Mouse (Mus musculus): ENCODE data around the gene Pih1d1.

The Pih1d1 gene

DNA sequence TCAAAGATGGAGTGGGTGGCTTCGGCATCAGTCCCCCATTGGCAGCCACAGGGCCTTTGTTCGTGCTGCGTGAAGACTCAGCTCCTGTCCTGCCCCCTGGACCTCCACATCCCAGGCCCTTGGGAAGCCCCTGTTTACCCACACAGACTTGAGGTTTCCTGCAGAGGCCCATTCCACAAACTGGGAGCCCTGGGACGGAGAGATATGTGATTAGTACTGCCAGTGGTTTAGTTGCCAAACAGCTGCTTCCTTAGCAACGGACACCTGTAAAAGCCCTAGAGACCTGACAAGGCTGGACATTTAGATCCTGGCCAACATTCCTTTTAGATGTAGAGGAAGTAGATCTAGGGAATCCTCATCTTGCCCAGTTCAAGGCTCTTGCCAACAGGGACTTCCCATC, 12.2 kb upstream of the Pih1d1 start:
- in situ Hi-C loops (cut with MboI; ENCODE audit: unreplicated experiment in 2 of 2) = no loop called here

DNA sequence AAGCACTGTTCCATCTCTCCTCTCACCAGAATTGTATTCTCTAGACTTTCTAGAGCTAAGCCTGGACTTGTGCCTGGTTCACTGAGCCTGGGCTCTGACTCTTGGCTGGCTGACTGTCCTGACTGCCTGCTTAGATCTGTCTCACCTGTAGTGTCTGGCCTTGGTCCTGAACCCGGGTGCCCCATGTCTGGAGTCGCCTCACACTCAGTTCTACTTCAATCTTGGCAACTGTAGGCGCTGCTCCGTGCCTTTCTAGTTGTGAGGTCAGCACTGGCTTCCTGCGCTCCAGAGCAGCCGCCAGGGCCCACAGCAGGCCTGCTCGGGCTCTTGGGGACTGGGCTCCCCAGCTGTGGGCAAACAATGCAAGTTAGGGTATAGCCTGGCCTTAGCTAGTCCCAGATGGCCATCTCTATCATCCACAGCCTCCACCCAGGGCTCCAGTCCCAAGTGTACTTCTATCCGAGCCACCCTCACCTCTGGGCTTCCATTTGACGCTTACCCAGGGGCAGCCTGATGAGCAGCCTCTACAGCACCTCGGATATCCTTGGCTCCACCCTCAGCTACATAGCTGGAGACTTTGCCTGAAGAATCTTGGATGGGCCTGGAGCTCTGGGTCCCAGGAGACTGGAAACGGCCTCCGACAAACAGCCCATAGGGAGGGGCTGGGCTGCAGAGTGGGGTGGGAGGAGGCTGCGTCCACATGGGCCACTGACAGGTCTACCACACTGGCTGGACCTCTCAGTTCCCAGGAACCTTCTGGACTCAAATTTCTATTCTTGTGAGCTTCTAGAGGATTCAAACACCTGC, 9.5 kb upstream of the Pih1d1 start:
- in situ Hi-C loops (cut with MboI; ENCODE audit: unreplicated experiment in 2 of 2) = no loop called here

DNA sequence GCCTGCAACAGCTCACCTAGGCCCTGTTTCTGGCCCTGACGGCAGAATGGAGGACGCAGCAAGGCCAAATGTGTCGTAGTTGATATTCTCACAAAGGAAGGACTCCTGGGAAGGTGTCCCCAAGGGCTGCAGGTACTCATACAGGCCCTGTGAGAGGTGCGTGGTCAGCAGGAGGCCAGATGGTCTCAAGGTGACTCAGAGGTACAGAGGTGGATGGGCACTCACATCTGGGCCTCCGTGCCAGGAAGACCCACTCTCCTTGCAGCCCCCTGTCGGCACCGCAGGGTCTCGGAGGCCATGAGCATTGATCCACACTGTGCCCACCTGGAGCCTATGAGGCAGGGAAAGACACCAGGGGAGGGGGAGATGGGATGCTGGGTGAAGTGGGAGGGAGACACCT, 8.6 kb upstream of the Pih1d1 start:
- in situ Hi-C loops (cut with MboI; ENCODE audit: unreplicated experiment in 2 of 2) = no loop called here

DNA sequence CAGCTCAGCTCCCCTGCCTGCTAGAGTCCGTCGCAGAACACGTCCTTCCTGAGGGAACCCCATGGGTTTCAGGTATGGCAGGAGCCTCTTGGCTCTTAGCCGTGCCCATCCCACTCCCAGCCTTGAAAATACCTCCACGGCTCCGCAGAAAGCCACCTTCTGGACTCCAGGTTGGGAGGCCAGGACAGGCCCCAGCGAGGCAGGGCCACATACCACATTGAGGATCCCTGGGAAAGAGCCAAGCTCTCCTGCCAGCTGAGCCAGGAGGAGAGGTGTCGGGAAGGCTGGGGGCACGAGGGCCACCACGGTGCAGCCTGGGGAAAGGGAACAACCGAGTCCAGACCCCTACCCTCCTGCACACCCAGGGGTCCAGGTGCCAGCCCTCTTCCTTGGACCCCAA, 6.8 kb upstream of the Pih1d1 start:
- in situ Hi-C loops (cut with MboI; ENCODE audit: unreplicated experiment in 2 of 2) = no loop called here

DNA sequence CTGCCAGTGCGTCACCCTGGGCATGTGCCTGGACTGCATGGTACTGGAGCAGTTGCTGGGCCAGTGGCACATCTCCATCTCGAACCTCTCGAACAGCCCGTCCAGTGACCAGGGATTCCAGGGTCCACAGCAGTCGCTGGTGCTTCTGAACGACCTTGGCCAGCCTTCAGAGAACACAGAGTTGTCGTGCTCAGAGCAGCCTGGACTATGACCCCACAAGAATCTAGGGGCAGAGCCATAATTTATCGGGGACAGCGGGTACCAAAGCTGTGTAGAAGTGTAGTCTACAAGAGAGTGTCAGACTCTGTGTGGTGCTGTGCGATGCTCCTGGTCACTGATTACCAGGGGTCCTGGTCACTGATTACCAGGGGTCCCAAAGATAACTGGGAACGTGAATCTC, 6.2 kb upstream of the Pih1d1 start:
- in situ Hi-C loops (cut with MboI; ENCODE audit: unreplicated experiment in 2 of 2) = no loop called here

DNA sequence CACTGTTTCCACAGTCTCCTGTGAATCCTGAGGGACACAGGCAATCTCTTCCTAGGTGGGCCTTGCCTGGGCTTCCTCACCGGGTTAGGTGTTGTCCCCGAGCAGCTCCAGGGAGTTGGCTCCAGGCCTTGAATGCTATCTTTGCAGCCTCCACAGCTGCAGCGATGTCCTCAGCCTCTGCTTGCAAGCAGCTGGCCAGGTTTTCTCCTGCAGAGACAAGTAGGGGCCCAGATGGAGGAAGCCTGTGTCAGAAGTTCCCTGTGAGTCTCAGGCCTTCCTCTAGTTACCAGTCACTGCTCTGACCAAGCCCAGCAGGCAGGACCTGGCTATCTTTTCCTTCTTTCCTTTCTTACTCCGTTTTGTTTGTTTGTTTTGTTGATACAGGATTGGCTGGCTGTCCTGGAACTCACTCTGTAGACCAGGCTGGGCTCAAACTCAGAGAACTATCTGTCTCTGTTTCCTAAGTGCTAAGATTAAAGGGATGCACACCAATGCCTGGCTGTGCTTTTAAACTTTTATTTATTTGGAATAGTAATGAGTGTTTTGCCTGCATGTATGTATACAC, 5.5 kb upstream of the Pih1d1 start:
- in situ Hi-C loops (cut with MboI; ENCODE audit: unreplicated experiment in 2 of 2) = no loop called here

DNA sequence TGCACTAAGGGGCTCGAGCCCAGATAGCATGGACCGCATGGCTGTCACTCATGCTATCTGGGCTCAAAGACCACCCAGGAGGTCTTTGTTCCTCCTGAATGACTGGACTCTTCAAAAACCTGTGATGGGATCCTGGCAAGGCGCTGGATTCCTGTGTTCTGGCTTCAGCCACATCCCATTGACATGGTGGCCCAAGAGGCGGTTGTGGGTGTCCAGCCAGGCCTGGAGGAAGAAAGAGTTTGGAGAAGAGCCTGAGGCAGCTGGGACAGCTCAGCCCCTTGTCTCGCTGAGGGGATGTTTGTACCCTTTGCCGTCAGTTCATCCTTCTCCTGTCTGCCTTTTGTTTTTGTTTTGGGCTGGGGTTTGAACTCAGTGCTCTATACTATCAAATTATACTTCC, 4.6 kb upstream of the Pih1d1 start:
- in situ Hi-C loops (cut with MboI; ENCODE audit: unreplicated experiment in 2 of 2) = no loop called here

DNA sequence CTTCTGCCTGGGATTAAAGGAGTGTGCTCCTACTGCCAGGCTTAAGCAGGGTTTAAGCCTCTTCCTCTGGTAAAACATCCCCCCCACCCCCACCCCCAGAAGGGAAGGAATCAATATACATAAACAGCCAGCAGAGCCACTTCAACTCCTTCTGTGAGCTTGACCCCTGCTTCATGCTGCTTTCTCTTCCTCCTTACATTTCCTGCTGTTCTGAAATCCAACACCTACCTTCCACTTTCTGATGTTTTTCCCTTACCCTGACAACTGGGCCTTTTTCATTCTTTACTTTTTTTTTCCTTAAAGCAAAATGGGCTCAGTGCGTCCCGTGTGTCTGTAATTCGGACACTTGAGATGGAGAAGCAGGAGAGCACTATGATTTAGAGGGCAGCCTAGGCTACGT, 3.8 kb upstream of the Pih1d1 start:
- in situ Hi-C loops (cut with MboI; ENCODE audit: unreplicated experiment in 2 of 2) = loop anchor here in 1 of 2 experiments (10.0 kb wide), 1 partner anchor 166 kb away; the partner anchor contains the start of gene Prmt1

DNA sequence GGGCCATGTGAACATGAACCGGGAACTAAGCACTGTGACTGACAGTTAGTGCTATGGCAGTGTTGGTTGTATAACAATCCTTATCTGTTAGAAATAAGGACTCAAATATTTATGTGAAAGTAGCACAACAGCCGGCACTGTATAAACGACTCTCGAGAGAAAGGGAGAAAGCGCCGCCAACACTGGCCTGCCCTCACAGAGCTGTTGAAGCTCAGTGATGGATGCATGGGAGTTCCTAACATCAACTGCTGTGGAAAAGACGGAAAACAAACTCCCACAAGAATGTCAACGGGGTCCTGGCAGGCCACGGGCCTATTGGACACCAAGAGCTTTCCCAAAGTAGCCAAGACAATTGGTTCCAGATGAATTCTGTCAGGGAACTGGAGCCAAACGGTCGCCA, 2.8 kb upstream of the Pih1d1 start:
- in situ Hi-C loops (cut with MboI; ENCODE audit: unreplicated experiment in 2 of 2) = loop anchor here in 1 of 2 experiments (10.0 kb wide), 1 partner anchor 167 kb away; the partner anchor contains the start of gene Prmt1

DNA sequence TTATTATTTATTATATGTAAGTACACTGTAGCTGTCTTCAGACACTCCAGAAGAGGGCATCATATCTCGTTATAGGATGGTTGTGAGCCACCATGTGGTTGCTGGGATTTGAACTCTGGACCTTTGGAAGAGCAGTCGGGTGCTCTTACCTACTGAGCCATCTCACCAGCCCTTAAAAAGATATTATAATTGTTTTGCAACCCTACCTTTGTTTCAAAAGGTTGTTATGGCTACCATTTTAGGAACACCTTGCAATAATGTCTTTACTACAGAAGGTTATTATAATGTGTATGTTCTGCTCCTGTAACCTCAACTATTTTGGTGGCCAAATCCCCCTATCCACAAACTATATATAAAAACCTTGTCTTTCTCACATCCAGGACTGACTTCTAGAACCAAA, 1.1 kb upstream of the Pih1d1 start:
- in situ Hi-C loops (cut with MboI; ENCODE audit: unreplicated experiment in 2 of 2) = loop anchor here in 1 of 2 experiments (10.0 kb wide), 1 partner anchor 168 kb away; the partner anchor contains the start of gene Prmt1

DNA sequence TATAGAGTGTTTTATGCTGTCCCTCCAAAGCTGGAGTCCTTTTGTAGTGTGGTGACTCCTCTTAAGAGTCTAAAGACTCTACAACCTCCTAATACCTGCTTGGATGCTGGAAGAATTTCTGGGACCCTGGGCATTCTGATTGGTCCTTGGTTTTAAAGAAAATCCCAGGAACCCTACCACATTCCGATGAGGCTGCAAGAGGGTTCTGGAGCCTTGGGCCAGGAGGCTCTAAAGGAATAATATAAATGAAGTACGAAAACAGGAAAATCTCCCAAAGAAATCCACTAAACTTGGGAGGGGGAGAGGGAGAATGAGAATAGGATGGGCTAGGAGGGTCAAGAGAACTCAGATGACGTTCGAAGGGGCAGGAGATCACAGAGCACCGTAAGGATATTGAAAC, 517 bp upstream of the Pih1d1 start:
- in situ Hi-C loops (cut with MboI; ENCODE audit: unreplicated experiment in 2 of 2) = loop anchor here in 1 of 2 experiments (10.0 kb wide), 1 partner anchor 169 kb away; the partner anchor contains the start of gene Prmt1

DNA sequence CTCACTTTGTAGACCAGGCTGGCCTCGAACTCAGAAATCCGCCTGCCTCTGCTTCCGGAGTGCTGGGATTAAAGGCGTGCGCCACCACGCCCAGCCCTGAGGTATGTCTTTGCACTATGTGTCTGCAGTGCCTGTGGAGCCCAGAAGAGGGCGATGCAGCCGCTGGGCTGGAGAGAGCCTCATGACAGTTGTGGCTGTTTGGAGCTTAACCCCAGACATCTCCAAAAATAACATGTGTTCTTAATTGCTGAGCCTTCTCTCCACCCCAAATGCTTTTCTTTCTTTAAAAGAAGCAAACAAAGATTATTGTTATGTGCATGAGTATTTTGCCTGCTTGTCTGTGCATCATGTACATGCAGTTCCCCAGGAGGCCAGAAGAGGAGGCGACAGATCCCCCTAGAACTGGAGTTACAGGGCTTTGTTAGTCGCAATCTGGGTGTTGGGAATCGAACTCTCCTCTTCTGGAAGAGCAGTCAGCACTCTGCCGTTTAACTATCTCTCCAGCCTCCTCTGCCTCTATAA, 951 bp downstream of the Pih1d1 start:
- in situ Hi-C loops (cut with MboI; ENCODE audit: unreplicated experiment in 2 of 2) = loop anchor here in 1 of 2 experiments (5.0 to 10.0 kb wide), 2 partner anchors 42 to 170 kb away; partner anchors contain the start of gene Prmt1

DNA sequence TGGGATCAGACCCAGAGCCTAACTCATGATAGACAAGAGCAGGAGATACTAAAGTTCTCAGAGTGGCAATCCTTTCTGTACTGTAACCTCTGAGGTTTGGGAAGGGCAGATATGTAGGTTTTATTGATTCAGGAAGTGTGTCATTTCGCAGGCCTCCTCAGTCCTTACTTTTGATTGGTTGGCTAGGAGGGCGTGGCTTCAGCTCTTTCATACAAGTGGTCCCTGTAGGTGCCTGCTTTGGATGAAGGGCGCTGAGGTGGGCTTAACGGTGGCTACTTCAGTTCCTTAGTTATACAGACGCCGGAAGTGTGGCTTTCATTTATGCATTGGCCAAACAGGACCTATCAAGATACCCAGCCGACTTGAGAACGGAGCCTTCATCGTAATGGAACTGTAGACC, 1.5 kb downstream of the Pih1d1 start:
- in situ Hi-C loops (cut with MboI; ENCODE audit: unreplicated experiment in 2 of 2) = loop anchor here in 1 of 2 experiments (5.0 to 10.0 kb wide), 2 partner anchors 42 to 171 kb away; partner anchors contain the start of gene Prmt1

DNA sequence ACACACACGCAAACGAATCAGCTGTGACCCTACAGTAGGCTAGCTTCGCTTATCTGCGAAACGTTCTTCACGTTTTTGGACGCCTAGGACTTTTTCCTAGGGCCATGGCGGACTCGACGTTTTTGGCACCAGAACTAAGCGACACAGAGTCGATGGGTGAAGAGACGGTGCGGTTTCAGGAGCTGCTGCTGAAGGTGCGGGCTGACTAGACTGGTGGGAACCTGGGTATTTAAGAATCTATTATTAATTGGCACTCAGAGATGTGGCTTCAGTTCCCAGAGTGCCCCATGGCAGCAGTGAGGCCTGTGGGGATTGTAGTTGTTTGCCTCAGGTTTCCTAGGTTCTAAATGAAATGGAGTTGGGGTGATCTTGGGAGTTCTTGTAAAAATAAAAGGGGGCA, 2.1 kb downstream of the Pih1d1 start:
- in situ Hi-C loops (cut with MboI; ENCODE audit: unreplicated experiment in 2 of 2) = loop anchor here in 1 of 2 experiments (5.0 to 10.0 kb wide), 2 partner anchors 41 to 171 kb away; partner anchors contain the start of gene Prmt1

DNA sequence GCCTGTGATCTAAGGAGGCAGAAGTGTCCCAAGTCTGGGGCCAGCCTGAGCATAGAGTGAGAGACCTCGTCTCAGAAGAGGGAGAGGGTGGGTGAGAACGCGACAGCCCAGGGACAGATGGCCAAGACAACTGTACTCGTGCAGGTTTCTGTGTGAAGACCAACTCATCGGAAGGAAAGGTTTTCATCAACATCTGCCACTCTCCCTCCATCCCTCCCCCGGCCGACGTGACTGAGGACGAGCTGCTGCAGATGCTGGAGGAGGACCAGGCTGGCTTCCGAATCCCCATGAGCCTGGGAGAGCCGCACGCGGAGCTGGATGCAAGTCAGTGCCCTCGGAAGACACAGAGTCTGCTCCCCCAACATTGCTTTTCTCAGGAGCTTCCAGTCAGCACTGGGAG, 3.4 kb downstream of the Pih1d1 start:
- in situ Hi-C loops (cut with MboI; ENCODE audit: unreplicated experiment in 2 of 2) = loop anchor here in 1 of 2 experiments (5.0 to 10.0 kb wide), 2 partner anchors 40 to 173 kb away; partner anchors contain the start of gene Prmt1

DNA sequence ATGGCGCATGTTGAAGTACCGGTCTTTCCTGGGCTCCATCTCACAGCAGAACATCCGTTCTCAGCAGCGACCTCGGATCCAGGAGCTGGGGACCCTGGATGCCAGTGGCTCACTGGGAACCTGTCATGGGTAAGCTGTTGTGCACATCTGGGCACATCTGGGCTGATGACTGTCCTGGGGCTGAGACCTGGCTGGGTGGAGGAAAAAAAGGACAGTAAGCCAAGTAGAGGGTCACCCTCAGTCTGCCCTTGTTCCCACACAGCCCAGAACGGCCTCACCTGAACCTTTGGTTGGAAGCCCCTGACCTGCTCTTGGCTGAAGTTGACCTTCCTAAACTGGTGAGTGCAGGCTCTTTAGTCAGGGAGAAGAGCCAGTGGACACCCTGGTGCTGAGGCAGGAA, 4.9 kb downstream of the Pih1d1 start:
- in situ Hi-C loops (cut with MboI; ENCODE audit: unreplicated experiment in 2 of 2) = loop anchor here in 1 of 2 experiments (5.0 to 10.0 kb wide), 2 partner anchors 38 to 174 kb away; partner anchors contain the start of gene Prmt1

DNA sequence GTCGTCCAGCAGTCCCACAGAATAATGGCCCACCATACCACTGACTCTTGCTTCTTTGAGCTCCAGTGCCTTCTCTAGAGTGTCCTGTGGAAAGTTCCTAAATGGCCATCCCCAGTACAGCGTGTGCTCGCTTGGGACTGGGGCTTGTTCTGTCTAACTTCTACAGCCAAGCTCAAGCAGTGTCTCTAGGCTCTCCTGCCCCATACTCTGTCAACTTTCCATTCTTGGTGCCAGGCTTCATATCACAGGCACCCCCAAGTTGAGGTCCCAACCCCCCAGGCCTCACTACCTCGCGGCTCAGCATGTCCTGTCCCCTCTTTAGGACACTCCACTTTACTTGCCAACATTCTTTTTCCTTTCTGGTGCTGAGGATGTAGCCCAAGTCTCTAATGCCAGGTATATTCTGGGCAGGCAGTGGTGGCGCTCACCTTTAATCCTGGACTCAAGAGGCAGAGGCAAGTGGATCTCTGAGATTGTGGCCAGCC, 6.3 kb downstream of the Pih1d1 start:
- in situ Hi-C loops (cut with MboI; ENCODE audit: unreplicated experiment in 2 of 2) = no loop called here

DNA sequence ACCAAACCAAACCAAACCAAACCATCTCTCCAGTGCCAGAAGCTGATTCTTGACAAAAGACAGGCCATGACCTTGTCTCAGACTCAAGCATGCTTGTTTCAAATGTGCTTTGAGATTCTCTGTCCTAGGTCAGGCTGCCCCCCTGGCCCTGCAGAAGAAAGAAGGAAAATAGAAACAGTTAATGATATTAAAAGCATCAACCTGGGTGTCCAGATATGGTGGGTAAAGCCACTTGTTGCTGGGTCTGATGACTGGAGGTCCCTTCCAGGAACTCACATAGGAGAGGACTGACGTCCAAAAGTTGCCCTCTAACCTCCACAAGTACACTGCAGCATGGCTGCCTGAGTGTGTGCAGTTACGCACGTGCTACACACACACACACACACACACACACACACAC, 6.8 kb downstream of the Pih1d1 start:
- in situ Hi-C loops (cut with MboI; ENCODE audit: unreplicated experiment in 2 of 2) = no loop called here

DNA sequence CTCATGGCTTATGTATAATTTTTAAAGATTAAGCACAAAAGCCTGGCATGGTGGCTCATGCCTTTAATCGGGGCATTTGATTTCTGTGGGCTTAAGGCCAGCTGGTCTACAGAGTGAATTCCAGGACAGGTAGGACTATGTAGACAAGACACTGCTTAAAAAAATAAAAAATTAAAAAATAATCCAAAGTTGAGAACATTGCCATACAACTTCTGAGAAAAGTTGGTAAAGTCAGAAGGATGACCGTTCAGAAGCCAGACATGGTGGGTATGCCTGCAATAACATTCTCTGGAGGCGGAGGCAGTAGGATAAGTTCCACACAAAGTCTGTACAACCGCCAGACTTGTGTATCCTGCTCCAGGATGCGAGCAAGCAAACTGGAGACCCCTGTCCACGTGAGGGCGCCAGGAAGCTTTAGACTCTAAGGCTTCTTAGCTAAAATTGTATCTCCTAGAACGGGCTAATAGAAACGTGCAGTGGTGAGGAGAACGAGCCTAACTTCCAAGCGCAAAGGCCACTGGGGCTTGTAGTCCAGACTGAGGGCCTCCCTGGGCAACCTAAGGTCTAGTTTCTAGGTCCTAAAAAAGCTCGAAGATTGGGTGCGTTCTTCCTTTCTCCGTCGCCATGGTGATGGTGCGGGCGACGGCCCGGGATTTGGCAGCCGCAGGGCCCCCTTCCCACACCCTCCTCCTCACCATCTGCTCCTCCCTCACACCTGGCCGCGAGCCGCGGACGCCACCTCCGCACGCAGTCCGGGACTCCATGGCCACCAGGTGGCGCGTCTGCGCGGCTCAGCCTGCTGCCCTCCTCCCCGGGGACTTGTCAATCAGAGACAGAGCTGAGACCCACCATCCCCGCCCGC, 7.7 kb downstream of the Pih1d1 start:
- in situ Hi-C loops (cut with MboI; ENCODE audit: unreplicated experiment in 2 of 2) = no loop called here

DNA sequence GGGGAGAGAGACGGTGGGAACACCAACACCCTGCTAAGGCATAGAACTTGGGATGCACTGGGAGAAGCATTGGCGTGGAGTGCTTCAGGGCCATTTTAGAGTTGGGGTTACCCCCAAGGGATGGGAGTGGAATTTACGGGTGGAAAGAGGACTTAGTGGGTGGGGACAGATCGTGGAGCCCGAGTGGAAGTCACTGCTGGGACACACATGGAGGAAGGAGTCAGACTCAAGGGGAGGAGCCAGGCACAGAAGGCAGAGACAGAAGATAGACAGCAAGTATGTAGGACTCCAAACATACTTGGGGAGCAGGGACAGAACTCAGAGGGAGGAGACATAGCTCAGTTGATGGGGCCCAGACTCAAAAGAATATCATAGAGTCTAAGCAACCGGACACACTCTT, 8.4 kb downstream of the Pih1d1 start:
- in situ Hi-C loops (cut with MboI; ENCODE audit: unreplicated experiment in 2 of 2) = no loop called here
